Mouse (Mus musculus): ENCODE measurements around the gene Lrrc4b.

DNA sequence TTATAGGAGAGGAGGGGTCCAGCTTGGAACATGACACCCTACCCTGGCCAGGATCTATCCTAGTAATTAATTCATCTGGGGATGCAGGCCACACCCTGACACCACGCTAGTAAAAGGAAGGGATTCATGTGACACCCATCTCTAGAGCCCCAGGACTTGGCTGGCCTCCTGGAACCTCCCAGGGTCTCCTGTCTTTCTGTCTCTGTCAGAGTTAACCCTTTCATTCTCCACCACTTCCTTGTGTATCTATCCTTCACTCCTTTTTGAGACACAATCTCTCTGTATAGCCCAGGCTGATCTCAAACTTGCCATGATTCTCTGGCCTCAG is 43.7 kb downstream of the Lrrc4b start:
- TF ChIP-seq ZNF384 (IDR thresholded peaks at IDR 0.05; ENCODE audit: low read depth, low read length) (no peak), ZC3H11A (IDR thresholded peaks at IDR 0.05; ENCODE audit: borderline replicate concordance, low read depth, low read length) (no peak), CHD2 (IDR thresholded peaks at IDR 0.05; ENCODE audit: low read depth, low read length) (no peak), MAFK (IDR thresholded peaks at IDR 0.05; ENCODE audit: insufficient read depth, low read depth, low read length) (no peak)
